Mouse (Mus musculus): Measurements from ENCODE around the gene Usp31. TPM values are rescaled to one million over a fixed set of nuclear protein-coding genes. Genes with fewer than 3 reads are reported as not detected.

The Usp31 gene
- polyA plus RNA-seq, 1 experiment from 2014 or later, result 2.0 TPM

Other genes with a start within 250 kb of the Usp31 start
- 22.0 and 23.0 TPM in 2 replicates for gene Scnn1g, start 27.2 kb upstream of the Usp31 start, polyA plus RNA-seq (2015; fragmentation: Nextera tagmentation; extraction: Ambion mirVana)
- gene Scnn1b, start 157.8 kb upstream of the Usp31 start, polyA plus RNA-seq (2015; fragmentation: Nextera tagmentation; extraction: Ambion mirVana), result 31.9 TPM in 2 replicates

All from kidney, embryonic 15.5 days (tissue).